14 mouse cellular contexts compared by ENCODE assay signal in the genomic region with DNA sequence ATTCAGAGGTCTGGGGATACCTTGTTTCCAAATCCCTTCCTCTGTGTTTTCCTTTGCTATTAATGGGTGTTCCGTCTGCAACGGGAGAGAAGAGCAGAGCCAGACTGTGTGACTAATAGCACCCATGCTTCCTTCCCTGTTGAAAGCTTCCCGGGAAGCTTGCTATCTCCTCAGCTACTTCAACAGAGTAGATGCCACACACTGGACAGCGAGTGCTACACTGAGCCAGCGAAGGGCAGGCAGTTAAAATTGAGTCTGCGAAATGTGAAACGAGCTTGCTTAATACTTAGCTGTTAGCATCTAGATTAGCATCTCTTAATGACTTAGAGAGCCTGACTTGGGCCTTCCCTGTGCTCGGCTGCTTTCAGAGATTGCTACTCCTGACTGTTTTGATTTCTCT.
DNase-seq lines count a peak whose midpoint lies in the region; ATAC-seq and TF ChIP-seq lines count a peak whose summit lies in the region.
"Had no signal": no experiment of that assay in that cellular context is flagged by ENCODE, and none has a peak within 500 bp of the region (broad histone marks: within the 10 kb centered on the region; RNA-seq: fewer than 3 reads in every experiment).

No protein-coding gene starts in this region.

- no peaks in the 10 kb centered on the region for H3K36me3 ChIP-seq in hindbrain, embryonic 11.5 days (ENCODE audit: control insufficient read depth, insufficient read depth, low read length)
- H3K36me3 ChIP-seq in hindbrain, embryonic 10.5 days, result no peaks in the 10 kb centered on the region
- no peaks in the 10 kb centered on the region for H3K36me3 ChIP-seq in forebrain, postnatal 0 days (ENCODE audit: insufficient read depth)
- H3K36me3 ChIP-seq in myocyte (ENCODE audit: control insufficient read depth, insufficient read depth), result no peaks in the 10 kb centered on the region
- H3K36me3 ChIP-seq in intestine, postnatal 0 days (ENCODE audit: control insufficient read depth, insufficient read depth), result no peaks in the 10 kb centered on the region

- WGBS in hindbrain, embryonic 11.5 days, result 39% methylated on average over 8 of the region's 8 CpGs
- WGBS in hindbrain, embryonic 10.5 days, result 34% methylated on average over 8 of the region's 8 CpGs
- WGBS in forebrain, postnatal 0 days, result 5% methylated on average over 8 of the region's 8 CpGs
- 30% methylated on average over 8 of the region's 8 CpGs for WGBS in intestine, postnatal 0 days

- no peak overlapping the region for H3ac ChIP-seq in myocyte (ENCODE audit: control insufficient read depth, insufficient read length)

- H3K9ac ChIP-seq in hindbrain, embryonic 11.5 days (ENCODE audit: low read depth, low read length), result no peak overlapping the region
- H3K9ac ChIP-seq in forebrain, postnatal 0 days, result no peak overlapping the region
- no peak overlapping the region for H3K9ac ChIP-seq in intestine, postnatal 0 days (ENCODE audit: low read depth, low read length)
- H3K9ac ChIP-seq: liver, embryonic 14.5 days had no signal

- H3K4me3 ChIP-seq in hindbrain, embryonic 11.5 days (ENCODE audit: low read depth, low read length), result no peak overlapping the region
- H3K4me3 ChIP-seq in hindbrain, embryonic 10.5 days, result no peak overlapping the region
- H3K4me3 ChIP-seq in forebrain, postnatal 0 days (ENCODE audit: low read depth, low read length), result no peak overlapping the region
- H3K4me3 ChIP-seq in myocyte, result no peak overlapping the region
- H3K4me3 ChIP-seq in intestine, postnatal 0 days (ENCODE audit: low read depth, low read length), result no peak overlapping the region

- H3K27ac ChIP-seq in hindbrain, embryonic 11.5 days (ENCODE audit: low read depth, low read length), result no peak overlapping the region
- H3K27ac ChIP-seq in hindbrain, embryonic 10.5 days, result no peak overlapping the region
- no peak overlapping the region for H3K27ac ChIP-seq in forebrain, postnatal 0 days (ENCODE audit: low read depth, low read length)
- H3K27ac ChIP-seq in intestine, postnatal 0 days (ENCODE audit: low read depth, low read length), result no peak overlapping the region
- H3K27ac ChIP-seq: liver, embryonic 14.5 days had no signal

- TF ChIP-seq POLR2A in myocyte (IDR thresholded peaks at IDR 0.05; ENCODE audit: insufficient read length, low read depth), result no peak

- H3K4me2 ChIP-seq in hindbrain, embryonic 11.5 days (replicated peaks; ENCODE audit: low read depth, low read length), result no peak overlapping the region
- H3K4me2 ChIP-seq in forebrain, postnatal 0 days (ENCODE audit: low read depth), result peak overlapping the region; percentile 11; the same call in 1 of the 2 replicates
- peak overlapping the region; percentile 45 for H3K4me2 ChIP-seq in myocyte (ENCODE audit: low read depth)
- H3K4me2 ChIP-seq in intestine, postnatal 0 days (replicated peaks; ENCODE audit: low read depth), result no peak overlapping the region

- no peaks in the 10 kb centered on the region for H3K4me1 ChIP-seq in hindbrain, embryonic 11.5 days (replicated peaks; ENCODE audit: control insufficient read depth, insufficient read depth, low read length)
- H3K4me1 ChIP-seq in hindbrain, embryonic 10.5 days (replicated peaks), result peaks cover 4% of the 10 kb centered on the region; the same call in 1 of the 2 replicates
- H3K4me1 ChIP-seq in forebrain, postnatal 0 days (ENCODE audit: insufficient read depth), result no peaks in the 10 kb centered on the region
- no peaks in the 10 kb centered on the region for H3K4me1 ChIP-seq in intestine, postnatal 0 days (replicated peaks; ENCODE audit: control insufficient read depth, insufficient read depth, low read length)

- peak; percentile 60; the same call in 1 of the 2 replicates for ATAC-seq in hindbrain, embryonic 11.5 days (ENCODE audit: low FRiP score)
- no peak for ATAC-seq in forebrain, postnatal 0 days
- ATAC-seq in intestine, postnatal 0 days, result no peak
- ATAC-seq: inflammation-experienced regulatory T-cells, adult 6 months had no signal

- no peak for TF ChIP-seq CTCF in forebrain, postnatal 0 days (IDR thresholded peaks at IDR 0.05; ENCODE audit: low read depth)
- no peak for TF ChIP-seq CTCF in intestine, postnatal 0 days (IDR thresholded peaks at IDR 0.05; ENCODE audit: low read depth)

- H3K79me2 ChIP-seq in myocyte (ENCODE audit: control insufficient read depth, insufficient read depth), result no peaks in the 10 kb centered on the region

- no peaks in the 10 kb centered on the region for H3K27me3 ChIP-seq in hindbrain, embryonic 11.5 days (ENCODE audit: control insufficient read depth, insufficient read depth, low read length)
- H3K27me3 ChIP-seq in hindbrain, embryonic 10.5 days (ENCODE audit: insufficient read depth, poor library complexity, severe bottlenecking), result no peaks in the 10 kb centered on the region
- H3K27me3 ChIP-seq in forebrain, postnatal 0 days (ENCODE audit: insufficient read depth, low read length), result no peaks in the 10 kb centered on the region
- no peaks in the 10 kb centered on the region for H3K27me3 ChIP-seq in myocyte (ENCODE audit: control insufficient read depth, insufficient read depth, insufficient read length)
- no peaks in the 10 kb centered on the region for H3K27me3 ChIP-seq in intestine, postnatal 0 days (replicated peaks; ENCODE audit: control insufficient read depth, insufficient read depth, low read length)
- H3K27me3 ChIP-seq: CH12.LX had no signal

- no peaks in the 10 kb centered on the region for H3K9me3 ChIP-seq in hindbrain, embryonic 11.5 days (ENCODE audit: control insufficient read depth, low read length)
- H3K9me3 ChIP-seq in hindbrain, embryonic 10.5 days, result no peaks in the 10 kb centered on the region
- no peaks in the 10 kb centered on the region for H3K9me3 ChIP-seq in forebrain, postnatal 0 days (ENCODE audit: low read length)
- no peaks in the 10 kb centered on the region for H3K9me3 ChIP-seq in intestine, postnatal 0 days (ENCODE audit: control insufficient read depth)

- peak; percentile 4 for DNase-seq in hindbrain, embryonic 11.5 days (ENCODE audit: low spot score)
- DNase-seq in hindbrain, embryonic 10.5 days (ENCODE audit: low spot score), result no peak
- DNase-seq in embryo, embryonic 11 days, result peak; percentile 25
- DNase-seq in forebrain, postnatal 0 days, result peak; percentile 12
- DNase-seq in adrenal gland, adult 8-10 months, result no peak
- no peak for DNase-seq in spleen, postnatal 10 days (ENCODE audit: low spot score in 2 of 2)
- DNase-seq: cerebellum, adult 11-12 months; layer of hippocampus, adult 9-11 months; thymus, postnatal 25 days had no signal

TF ChIP-seq in myocyte, 11 proteins besides CTCF, POLR2A, EP300 and RAD21:
- TF ChIP-seq REST (IDR thresholded peaks at IDR 0.05; ENCODE audit: insufficient read depth, insufficient read length), result no peak
- TF ChIP-seq MYOG (IDR thresholded peaks at IDR 0.05; ENCODE audit: control insufficient read depth in 1 of 3, insufficient read depth in 1 of 3, insufficient read length in 2 of 3, low read depth in 2 of 3), result no peak
- no peak for TF ChIP-seq SRF (IDR thresholded peaks at IDR 0.05; ENCODE audit: control insufficient read depth, insufficient read length, low read depth)
- TF ChIP-seq TCF12 (IDR thresholded peaks at IDR 0.05; ENCODE audit: insufficient read depth, poor library complexity, severe bottlenecking), result no peak
- no peak for TF ChIP-seq POLR2AphosphoS2 (IDR thresholded peaks at IDR 0.05; ENCODE audit: insufficient read length, low read depth)
- TF ChIP-seq MAX (IDR thresholded peaks at IDR 0.05; ENCODE audit: low read depth), result no peak
- TF ChIP-seq E2F4 (IDR thresholded peaks at IDR 0.05; ENCODE audit: insufficient read depth), result no peak
- TF ChIP-seq CEBPB (IDR thresholded peaks at IDR 0.05; ENCODE audit: insufficient read depth, poor library complexity, severe bottlenecking), result no peak
- no peak for TF ChIP-seq TCF3 (IDR thresholded peaks at IDR 0.05; ENCODE audit: insufficient read length, low read depth)
- no peak for TF ChIP-seq MYOD1 (IDR thresholded peaks at IDR 0.05; ENCODE audit: control insufficient read depth in 1 of 3, insufficient read length in 2 of 3, low read depth in 2 of 3)
- TF ChIP-seq USF1 (IDR thresholded peaks at IDR 0.05; ENCODE audit: low read depth), result no peak

Comparison
In these comparisons a context has a peak if more than half of its experiments do, and no peak if none do; other contexts are left out.
1. DNase-seq: peak in hindbrain, embryonic 11.5 days (single experiment), embryo, embryonic 11 days (single experiment) and forebrain, postnatal 0 days (single experiment); none in hindbrain, embryonic 10.5 days (single experiment), adrenal gland, adult 8-10 months (single experiment) and spleen, postnatal 10 days (0 of 2).
2. H3K4me2 ChIP-seq: peak in forebrain, postnatal 0 days (single experiment) and myocyte (single experiment); none in hindbrain, embryonic 11.5 days (single experiment) and intestine, postnatal 0 days (single experiment).